Mouse (Mus musculus) liver, embryonic 11.5 days (tissue): ENCODE measurements around the gene S100a10. TPM values are rescaled to one million over a fixed set of nuclear protein-coding genes. Genes with fewer than 3 reads are reported as not detected.

Experiments
- ATAC-seq: fragments of 200-750 bp; cut with Nextera tagmentation; replicated peaks from 2 replicates; pipeline ENCODE4 v1.8.0; 2017; ENCODE audit warnings: moderate number of reproducible peaks, mild to moderate bottlenecking, moderate TSS enrichment, moderate library complexity; ENCODE audit not compliant: low FRiP score
- DNase-seq: peaks from one replicate; pipeline ENCODE4 v3.0.0-alpha.2; 2017; ENCODE audit warnings: low spot score
- H3K27ac ChIP-seq: fragments of 300-500 bp; sonication (generic); 2 replicates; pipeline ENCODE4 v1.5.1; 2014; ENCODE audit warnings: mild to moderate bottlenecking, low read depth, low read length, control low read depth
- H3K27me3 ChIP-seq: fragments of 300-500 bp; sonication (generic); replicated peaks from 2 replicates; pipeline ENCODE4 v1.6.1; 2014; ENCODE audit warnings: low read length, mixed read lengths; ENCODE audit not compliant: control insufficient read depth, insufficient read depth
- H3K36me3 ChIP-seq: fragments of 300-500 bp; sonication (generic); 2 replicates; pipeline ENCODE4 v1.6.1; 2014; ENCODE audit warnings: mild to moderate bottlenecking, low read length, moderate library complexity, mixed read lengths; ENCODE audit not compliant: control insufficient read depth, insufficient read depth
- H3K4me1 ChIP-seq: fragments of 300-500 bp; sonication (generic); replicated peaks from 2 replicates; pipeline ENCODE4 v1.6.1; 2014; ENCODE audit warnings: low read length, mixed read lengths; ENCODE audit not compliant: control insufficient read depth, insufficient read depth
- H3K4me2 ChIP-seq: fragments of 300-500 bp; sonication (generic); 2 replicates; pipeline ENCODE4 v1.6.1; 2014; ENCODE audit warnings: mild to moderate bottlenecking, control low read depth, moderate library complexity
- H3K4me3 ChIP-seq: fragments of 300-500 bp; sonication (generic); 2 replicates; pipeline ENCODE4 v1.5.1; 2014; ENCODE audit warnings: low read depth, low read length, control low read depth
- H3K9ac ChIP-seq: fragments of 300-500 bp; sonication (generic); 2 replicates; pipeline ENCODE4 v1.6.1; 2014; ENCODE audit warnings: low read depth, low read length, control low read depth
- H3K9me3 ChIP-seq: fragments of 300-500 bp; sonication (generic); 2 replicates; pipeline ENCODE4 v1.6.1; 2016; ENCODE audit warnings: low read length, inconsistent platforms, mixed read lengths; ENCODE audit not compliant: control insufficient read depth
- WGBS: fragments of 180-500 bp; shearing (Covaris S2); extraction: QIAGEN DNeasy Blood & Tissue Kit; methylation state at CpG from one replicate; pipeline ENCODE4 v1.1.7; 2014; 5-methylcytosine and 5-hydroxymethylcytosine counted together
- polyA plus RNA-seq: library from polyadenylated mRNA; unstranded; fragments of >200 nt; fragmentation: Nextera tagmentation; extraction: Ambion mirVana; gene quantifications from 2 replicates; pipeline ENCODE4 v1.2.1, GENCODE M21; 2014

The S100a10 gene
- 137 and 144 TPM in 2 replicates for polyA plus RNA-seq

GRCm38 (mm10) chr3:93554981-93555877 is at the start of gene S100a10:
Gene S100a10 (plus strand): TSS chr3:93555080.
- Histone ChIP-seq H3K4me1 (peaks cover 14% of the 10 kb centered on the region; the same call in 1 of the 2 replicates), H3K27me3 (no peaks in the 10 kb centered on the region)

GRCm38 (mm10) chr3:93505960-93506863 is 48.7 kb upstream of the S100a10 start:
- H3K27ac ChIP-seq = no peak overlapping the region
- ATAC-seq (no peak; the same call in 1 of the 2 replicates), DNase-seq (no peak)
- peak overlapping the region; percentile 39 for H3K4me2 ChIP-seq
- H3K9ac ChIP-seq = no peak overlapping the region
- WGBS = 32% methylated on average over 30 of the region's 30 CpGs
- H3K36me3 ChIP-seq = no peaks in the 10 kb centered on the region
- H3K27me3 ChIP-seq = no peaks in the 10 kb centered on the region
- no peaks in the 10 kb centered on the region for H3K9me3 ChIP-seq
- H3K4me1 ChIP-seq = no peaks in the 10 kb centered on the region
- H3K4me3 ChIP-seq = no peak overlapping the region

More at GRCm38 (mm10) chr3:93554981-93555877, at the start of gene S100a10:
- Histone ChIP-seq H3K27ac (peak within 1 kb of the TSS; percentile 64), H3K36me3 (no peaks in the 10 kb centered on the region), H3K4me2 (peak within 1 kb of the TSS; percentile 89), H3K9me3 (no peaks in the 10 kb centered on the region), H3K4me3 (peak within 1 kb of the TSS; percentile 61), H3K9ac (peak within 1 kb of the TSS; percentile 73)
- WGBS = 1% methylated on average over 25 of the region's 39 CpGs
- DNase-seq (peak; percentile 69), ATAC-seq (peak; percentile 82)

GRCm38 (mm10) chr3:93506881-93507325 is 48.0 kb upstream of the S100a10 start:
- ATAC-seq = no peak
- Histone ChIP-seq H3K9me3 (no peaks in the 10 kb centered on the region), H3K9ac (no peak overlapping the region), H3K27me3 (no peaks in the 10 kb centered on the region), H3K4me3 (no peak overlapping the region), H3K4me1 (no peaks in the 10 kb centered on the region), H3K36me3 (no peaks in the 10 kb centered on the region), H3K27ac (no peak overlapping the region), H3K4me2 (no peak overlapping the region)
- 65% methylated on average over 5 of the region's 5 CpGs for WGBS
- no peak for DNase-seq

- Histone ChIP-seq H3K36me3 (no peaks in the 10 kb centered on the region), H3K27ac (no peak overlapping the region), H3K9me3 (no peaks in the 10 kb centered on the region), H3K4me2 (no peak overlapping the region), H3K4me1 (no peaks in the 10 kb centered on the region), H3K9ac (no peak overlapping the region), H3K4me3 (no peak overlapping the region), H3K27me3 (no peaks in the 10 kb centered on the region)
- DNase-seq = no peak
- 27% methylated on average over 1 of the region's 1 CpGs for WGBS
- no peak for ATAC-seq
These were observed 45.6 kb upstream of the S100a10 start for GRCm38 (mm10) chr3:93509301-93509700.

GRCm38 (mm10) chr3:93511036-93511435 is 43.8 kb upstream of the S100a10 start:
- DNase-seq = no peak
- H3K27ac ChIP-seq = no peak overlapping the region

GRCm38 (mm10) chr3:93511801-93512200 is 43.1 kb upstream of the S100a10 start:
- Histone ChIP-seq H3K9me3 (no peaks in the 10 kb centered on the region), H3K4me3 (no peak overlapping the region), H3K27me3 (no peaks in the 10 kb centered on the region), H3K9ac (no peak overlapping the region), H3K4me2 (no peak overlapping the region), H3K27ac (no peak overlapping the region), H3K4me1 (no peaks in the 10 kb centered on the region), H3K36me3 (no peaks in the 10 kb centered on the region)
- 82% methylated on average over 1 of the region's 1 CpGs for WGBS
- no peak for ATAC-seq
- no peak for DNase-seq

More at GRCm38 (mm10) chr3:93511036-93511435, 43.8 kb upstream of the S100a10 start:
- no peak for ATAC-seq
- no peaks in the 10 kb centered on the region for H3K27me3 ChIP-seq
- no peaks in the 10 kb centered on the region for H3K36me3 ChIP-seq
- H3K4me3 ChIP-seq = no peak overlapping the region
- 65% methylated on average over 1 of the region's 1 CpGs for WGBS
- H3K4me2 ChIP-seq = no peak overlapping the region
- no peaks in the 10 kb centered on the region for H3K4me1 ChIP-seq
- no peaks in the 10 kb centered on the region for H3K9me3 ChIP-seq
- no peak overlapping the region for H3K9ac ChIP-seq

GRCm38 (mm10) chr3:93512386-93513101 is 42.3 kb upstream of the S100a10 start:
- no peak overlapping the region for H3K4me2 ChIP-seq
- H3K4me3 ChIP-seq = no peak overlapping the region
- H3K9me3 ChIP-seq = no peaks in the 10 kb centered on the region
- H3K36me3 ChIP-seq = no peaks in the 10 kb centered on the region
- no peak overlapping the region for H3K27ac ChIP-seq
- H3K9ac ChIP-seq = no peak overlapping the region
- H3K27me3 ChIP-seq = no peaks in the 10 kb centered on the region
- no peaks in the 10 kb centered on the region for H3K4me1 ChIP-seq
- 83% methylated on average over 7 of the region's 7 CpGs for WGBS
- DNase-seq (no peak), ATAC-seq (no peak)

GRCm38 (mm10) chr3:93514628-93515027 is 40.3 kb upstream of the S100a10 start:
- H3K27ac ChIP-seq = no peak overlapping the region
- H3K9ac ChIP-seq = no peak overlapping the region
- H3K4me3 ChIP-seq = no peak overlapping the region
- H3K9me3 ChIP-seq = no peaks in the 10 kb centered on the region
- H3K27me3 ChIP-seq = no peaks in the 10 kb centered on the region
- DNase-seq (no peak), ATAC-seq (no peak)
- no peaks in the 10 kb centered on the region for H3K4me1 ChIP-seq
- no peak overlapping the region for H3K4me2 ChIP-seq
- 84% methylated on average over 3 of the region's 3 CpGs for WGBS
- H3K36me3 ChIP-seq = no peaks in the 10 kb centered on the region
